Mouse (Mus musculus) megakaryocyte, embryonic 14.5 days (primary cell): ENCODE measurements around the gene Grin2b. TPM values are rescaled to one million over a fixed set of nuclear protein-coding genes. Genes with fewer than 3 reads are reported as not detected.

ENCODE experiments used
- H3K27me3 ChIP-seq: replicated peaks from 2 replicates; pipeline ENCODE3; 2012; ENCODE audit warnings: inconsistent platforms
- H3K36me3 ChIP-seq: replicated peaks from 2 replicates; pipeline ENCODE3; 2012; ENCODE audit warnings: low read length, inconsistent platforms, mixed read lengths
- H3K4me1 ChIP-seq: 2 replicates; pipeline ENCODE4 v1.6.1; 2012; ENCODE audit warnings: inconsistent platforms
- H3K4me3 ChIP-seq: replicated peaks from 2 replicates; pipeline ENCODE3; 2012; ENCODE audit warnings: moderate library complexity, mild to moderate bottlenecking, inconsistent platforms
- H3K9me3 ChIP-seq: 2 replicates; pipeline ENCODE4 v1.6.1; 2012; ENCODE audit warnings: inconsistent platforms
- FLI1 ChIP-seq: IDR thresholded peaks from 2 replicates; pipeline ENCODE4 v1.6.1; 2012; ENCODE audit warnings: low read length, inconsistent platforms, mixed read lengths
- GATA1 ChIP-seq: IDR thresholded peaks from 3 replicates; pipeline ENCODE4 v1.6.1; 2012; ENCODE audit warnings: mixed read lengths, low read length, inconsistent platforms, borderline replicate concordance
- polyA plus RNA-seq: library from polyadenylated mRNA; stranded (reverse); fragments of >175 nt; gene quantifications from 2 replicates; pipeline ENCODE4 v1.2.3, GENCODE M21; 2012; ENCODE audit warnings: low replicate concordance; ENCODE audit not compliant: insufficient read depth

Gene Grin2b
- polyA plus RNA-seq, 1 experiment, result not detected

DNA sequence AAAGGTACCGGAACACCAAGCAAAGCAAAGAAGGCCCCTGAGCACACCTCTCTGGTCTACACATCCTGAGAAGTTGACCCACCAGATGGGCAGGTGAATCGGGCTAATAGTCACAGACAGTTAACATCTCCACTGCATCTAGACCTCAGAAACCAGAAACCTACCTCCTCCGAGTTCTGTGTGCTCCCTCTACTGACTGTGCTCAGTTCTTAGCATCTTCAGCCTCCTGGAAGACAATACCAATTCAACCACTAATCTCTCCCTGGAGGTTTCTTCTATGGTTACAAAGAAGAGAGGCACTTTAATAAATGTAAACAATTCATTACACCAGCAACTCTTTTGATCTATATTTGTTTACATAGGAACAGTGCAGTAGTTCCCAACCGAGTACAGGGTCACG, 6.0 kb downstream of the Grin2b start:
- TF ChIP-seq FLI1, result no peak
- TF ChIP-seq GATA1, result no peak

GRCm38 (mm10) chr6:136165443-136166077, 7.8 kb downstream of the Grin2b start:
- Histone ChIP-seq H3K27me3 (no peaks in the 10 kb centered on the region), H3K4me1 (no peaks in the 10 kb centered on the region), H3K9me3 (peaks cover 13% of the 10 kb centered on the region), H3K36me3 (no peaks in the 10 kb centered on the region), H3K4me3 (no peak overlapping the region)
- TF ChIP-seq GATA1 (no peak), FLI1 (no peak)

More for the DNA sequence above, 6.0 kb downstream of the Grin2b start:
- peaks cover 5% of the 10 kb centered on the region for H3K27me3 ChIP-seq
- no peak overlapping the region for H3K4me3 ChIP-seq
- no peaks in the 10 kb centered on the region for H3K36me3 ChIP-seq
- H3K9me3 ChIP-seq, result peaks cover 3% of the 10 kb centered on the region; the same call in 1 of the 2 replicates
- no peaks in the 10 kb centered on the region for H3K4me1 ChIP-seq

DNA sequence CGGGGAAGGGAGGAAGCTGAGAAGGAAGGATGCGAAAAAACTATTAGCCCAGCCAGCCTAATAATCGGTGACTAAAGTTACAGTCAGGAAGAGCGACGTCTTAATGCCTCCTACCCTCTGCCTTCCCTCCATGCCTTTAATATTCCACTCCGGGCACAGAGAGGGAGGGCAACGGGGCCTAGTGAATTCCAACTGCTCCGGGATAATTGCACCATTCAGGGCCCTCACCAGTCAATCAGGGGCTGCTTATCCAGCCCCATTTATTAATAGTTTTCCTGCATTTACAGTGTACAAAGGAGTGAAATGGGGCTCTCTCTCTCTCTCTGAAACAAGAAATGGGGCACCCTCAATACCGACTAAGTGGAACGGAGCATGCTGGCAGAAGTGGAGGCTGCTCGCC, 11.2 kb downstream of the Grin2b start:
- Histone ChIP-seq H3K36me3 (no peaks in the 10 kb centered on the region), H3K9me3 (peaks cover 24% of the 10 kb centered on the region), H3K4me3 (no peak overlapping the region), H3K27me3 (no peaks in the 10 kb centered on the region), H3K4me1 (no peaks in the 10 kb centered on the region)
- TF ChIP-seq FLI1 (no peak), GATA1 (no peak)

DNA sequence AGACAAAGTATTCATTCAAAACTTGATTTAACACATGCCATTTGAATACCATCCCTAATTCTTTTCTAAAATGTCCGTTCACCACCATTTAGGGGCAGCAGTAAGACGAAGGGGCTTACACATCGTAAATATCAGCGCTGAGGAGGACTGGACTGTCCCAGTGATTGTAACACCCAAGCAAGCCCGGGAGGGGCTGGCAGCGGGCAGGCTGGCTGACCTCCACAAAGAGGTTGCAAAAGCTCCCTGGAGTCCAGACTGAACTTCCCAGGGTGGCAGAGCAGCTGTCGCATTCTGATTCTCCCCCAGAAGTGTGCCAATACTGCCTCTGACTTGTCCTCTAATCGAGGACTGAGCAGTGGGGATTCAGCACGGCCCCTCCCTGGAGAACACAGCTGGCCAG, 19.9 kb downstream of the Grin2b start:
- TF ChIP-seq FLI1, result no peak
- TF ChIP-seq GATA1, result no peak
- Histone ChIP-seq H3K36me3 (no peaks in the 10 kb centered on the region), H3K9me3 (peaks cover 49% of the 10 kb centered on the region), H3K4me3 (no peak overlapping the region), H3K4me1 (no peaks in the 10 kb centered on the region), H3K27me3 (no peaks in the 10 kb centered on the region)

DNA sequence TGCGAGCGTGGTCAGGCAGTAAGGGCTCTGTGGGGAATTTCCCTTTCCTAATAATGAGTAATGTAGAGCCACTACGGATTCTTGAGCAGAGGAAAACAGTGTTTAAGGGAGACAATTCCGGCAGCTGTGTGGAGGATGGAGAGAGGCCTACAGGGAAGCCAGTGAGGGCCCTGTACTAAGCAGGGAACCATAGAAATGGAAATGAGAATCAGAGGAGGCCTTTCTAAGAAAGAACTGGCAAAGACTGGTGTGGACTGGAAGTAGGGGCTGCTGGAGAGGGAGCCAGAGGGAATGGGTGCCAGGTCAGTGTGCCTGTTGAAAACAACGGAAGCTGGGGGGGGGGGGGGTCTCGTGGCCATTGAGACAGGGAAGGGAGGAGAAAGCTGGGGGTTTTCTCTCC, 23.2 kb downstream of the Grin2b start:
- no peaks in the 10 kb centered on the region for H3K36me3 ChIP-seq
- H3K4me1 ChIP-seq, result no peaks in the 10 kb centered on the region
- no peak overlapping the region for H3K4me3 ChIP-seq
- peaks cover 42% of the 10 kb centered on the region for H3K9me3 ChIP-seq
- H3K27me3 ChIP-seq, result no peaks in the 10 kb centered on the region
- TF ChIP-seq FLI1 (no peak), GATA1 (no peak)

GRCm38 (mm10) chr6:136139967-136140366, 33.3 kb downstream of the Grin2b start:
- Histone ChIP-seq H3K27me3 (no peaks in the 10 kb centered on the region), H3K9me3 (peaks cover 20% of the 10 kb centered on the region; the same call in 1 of the 2 replicates), H3K36me3 (no peaks in the 10 kb centered on the region), H3K4me1 (no peaks in the 10 kb centered on the region), H3K4me3 (no peak overlapping the region)
- TF ChIP-seq FLI1, result no peak
- no peak for TF ChIP-seq GATA1

- Histone ChIP-seq H3K4me3 (no peak overlapping the region), H3K9me3 (peaks cover 14% of the 10 kb centered on the region; the same call in 1 of the 2 replicates), H3K36me3 (no peaks in the 10 kb centered on the region), H3K27me3 (no peaks in the 10 kb centered on the region), H3K4me1 (no peaks in the 10 kb centered on the region)
- no peak for TF ChIP-seq GATA1
- TF ChIP-seq FLI1, result no peak
Measured at GRCm38 (mm10) chr6:136130456-136130855, 42.9 kb downstream of the Grin2b start.

GRCm38 (mm10) chr6:136122593-136122992, 50.7 kb downstream of the Grin2b start:
- H3K36me3 ChIP-seq, result no peaks in the 10 kb centered on the region
- H3K4me1 ChIP-seq, result no peaks in the 10 kb centered on the region
- H3K4me3 ChIP-seq, result no peak overlapping the region
- H3K9me3 ChIP-seq, result peaks cover 37% of the 10 kb centered on the region
- TF ChIP-seq FLI1 (no peak), GATA1 (no peak)
- H3K27me3 ChIP-seq, result no peaks in the 10 kb centered on the region

- Histone ChIP-seq H3K36me3 (no peaks in the 10 kb centered on the region), H3K9me3 (peaks cover 27% of the 10 kb centered on the region), H3K27me3 (no peaks in the 10 kb centered on the region), H3K4me3 (no peak overlapping the region), H3K4me1 (no peaks in the 10 kb centered on the region)
- TF ChIP-seq GATA1 (no peak), FLI1 (no peak)
Measured at GRCm38 (mm10) chr6:136117390-136117789, 55.9 kb downstream of the Grin2b start.

- Histone ChIP-seq H3K4me3 (no peak overlapping the region), H3K4me1 (no peaks in the 10 kb centered on the region), H3K9me3 (peaks cover 19% of the 10 kb centered on the region), H3K36me3 (no peaks in the 10 kb centered on the region), H3K27me3 (no peaks in the 10 kb centered on the region)
- no peak for TF ChIP-seq FLI1
- TF ChIP-seq GATA1, result no peak
Measured at GRCm38 (mm10) chr6:136113639-136114410, 59.5 kb downstream of the Grin2b start.
